Mouse (Mus musculus): ENCODE measurements around the gene Rest. TPM values are rescaled to one million over a fixed set of nuclear protein-coding genes. Genes with fewer than 3 reads are reported as not detected.
"Not testable (repeated sequence)": the region's sequence is repeated elsewhere in the genome, so short reads cannot be mapped to it uniquely, and the experiment has no call there.

Rest gene
- 23.7 and 30.8 TPM in 2 replicates for polyA plus RNA-seq (2016; fragmentation: Nextera tagmentation; extraction: Ambion mirVana)

DNA sequence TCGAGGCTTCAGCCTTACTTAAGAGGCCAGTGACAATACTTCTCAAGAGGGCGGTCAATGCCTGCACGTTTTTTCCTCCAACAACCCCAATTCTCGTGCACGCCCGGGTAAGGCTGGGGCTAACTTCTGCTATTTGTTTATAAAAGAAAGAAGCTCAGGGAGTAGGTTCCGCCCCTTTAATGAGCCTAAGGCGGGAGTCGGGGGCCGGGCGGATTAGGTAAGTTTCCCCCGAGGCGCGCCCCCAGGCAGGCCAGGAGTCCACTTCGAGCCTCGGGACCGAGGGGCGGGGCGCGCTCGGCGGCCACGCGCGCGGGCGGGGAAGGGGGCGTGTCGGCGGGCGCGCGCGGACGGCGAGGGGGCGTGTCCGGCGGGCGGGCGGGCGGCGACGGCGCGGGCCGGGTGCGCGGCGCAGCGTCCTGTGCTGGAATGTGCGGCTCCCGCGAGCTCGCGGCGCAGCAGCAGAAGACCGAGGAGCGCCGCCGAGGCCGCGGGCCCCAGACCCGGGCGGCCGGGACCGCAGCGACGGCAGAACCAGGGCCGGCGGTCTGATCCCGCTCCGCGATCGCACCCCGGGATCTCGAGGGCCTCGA is at the start of gene Rest:
Gene Rest, plus strand, starts transcription at position 411 of the 590 bp plus-strand sequence.
- H3K36me3 ChIP-seq = peaks cover 22% of the 10 kb centered on the region
- WGBS = 2% methylated on average over 74 of the region's 78 CpGs
- H3K4me3 ChIP-seq = peak within 1 kb of the TSS; percentile 96

GRCm38 (mm10) chr5:77217211-77217610 is 48.1 kb upstream of the Rest start:
- peak; percentile 81 for DNase-seq (ENCODE audit: low spot score)

More for the DNA sequence above, at the start of gene Rest:
- Histone ChIP-seq H3K27ac (peak within 1 kb of the TSS; percentile 98), H3K27me3 (ENCODE audit: insufficient read depth, poor library complexity, severe bottlenecking) (no peaks in the 10 kb centered on the region), H3K4me1 (peaks cover 9% of the 10 kb centered on the region), H3K9me3 (no peaks in the 10 kb centered on the region)
- DNase-seq (ENCODE audit: low spot score) = peak; percentile 92

GRCm38 (mm10) chr5:77217724-77218123 is 47.6 kb upstream of the Rest start:
- H3K27ac ChIP-seq = no peak overlapping the region
- DNase-seq (ENCODE audit: low spot score) = no peak
- peak overlapping the region; percentile 31; the same call in 1 of the 2 replicates for H3K4me3 ChIP-seq
- H3K4me1 ChIP-seq = 0 out of 2 replicates have a peak, but pooled peaks cover 3% of the 10 kb centered on the region
- H3K9me3 ChIP-seq = no peaks in the 10 kb centered on the region
- no peaks in the 10 kb centered on the region for H3K36me3 ChIP-seq
- H3K27me3 ChIP-seq (ENCODE audit: insufficient read depth, poor library complexity, severe bottlenecking) = no peaks in the 10 kb centered on the region
- WGBS = 14% methylated on average over 2 of the region's 2 CpGs

More at GRCm38 (mm10) chr5:77217211-77217610, 48.1 kb upstream of the Rest start:
- WGBS = 11% methylated on average over 9 of the region's 9 CpGs
- H3K27me3 ChIP-seq (ENCODE audit: insufficient read depth, poor library complexity, severe bottlenecking) = no peaks in the 10 kb centered on the region
- H3K4me3 ChIP-seq = peak overlapping the region; percentile 31; the same call in 1 of the 2 replicates
- H3K4me1 ChIP-seq = 0 out of 2 replicates have a peak, but pooled peaks cover 3% of the 10 kb centered on the region
- no peaks in the 10 kb centered on the region for H3K9me3 ChIP-seq
- H3K36me3 ChIP-seq = no peaks in the 10 kb centered on the region
- no peak overlapping the region for H3K27ac ChIP-seq

DNA sequence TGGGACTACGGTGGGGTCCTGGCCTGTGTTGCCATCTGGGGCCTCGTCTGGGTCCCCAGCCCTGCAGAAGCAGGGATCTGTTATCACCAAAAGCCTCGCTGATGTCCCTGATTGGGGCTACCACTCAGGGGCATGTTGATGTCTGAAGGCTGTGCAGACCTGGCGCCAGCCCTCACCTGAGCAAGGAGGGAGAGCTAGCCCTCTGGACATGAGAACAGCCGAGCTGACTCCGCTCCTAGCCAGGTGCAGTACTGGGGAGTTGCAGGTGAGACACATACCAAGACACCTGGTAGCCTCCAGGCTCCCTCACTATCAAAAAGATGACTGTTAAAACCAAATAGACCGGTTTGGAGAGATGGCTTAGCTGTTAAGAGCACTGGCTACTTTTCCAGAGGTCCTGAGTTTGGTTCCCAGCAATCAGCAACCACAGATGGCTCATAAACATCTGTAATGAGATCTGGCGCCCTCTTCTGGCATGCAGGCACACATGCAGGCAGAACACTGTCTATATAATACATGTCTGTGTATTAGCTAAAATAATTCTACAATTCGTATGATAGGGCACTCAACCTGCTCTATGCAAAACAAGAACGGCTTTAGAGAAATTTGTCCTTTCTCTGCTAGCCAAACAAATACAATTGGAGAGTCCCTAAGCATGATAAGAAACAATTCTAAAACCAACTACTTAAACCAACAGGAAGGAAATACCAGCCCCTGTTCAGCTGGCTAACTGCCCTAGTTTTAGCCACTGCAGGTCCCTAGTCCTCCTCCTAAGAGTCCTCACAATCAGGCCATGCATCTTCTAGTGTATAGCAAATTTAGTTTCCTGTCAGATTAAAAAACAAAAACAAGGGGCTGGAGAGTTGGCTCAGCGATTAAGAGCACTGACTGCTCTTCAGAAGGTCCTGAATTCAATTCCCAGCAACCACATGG is 42.0 kb upstream of the Rest start:
- no peak for DNase-seq (ENCODE audit: low spot score)
- Histone ChIP-seq H3K9me3 (no peaks in the 10 kb centered on the region), H3K27me3 (ENCODE audit: insufficient read depth, poor library complexity, severe bottlenecking) (no peaks in the 10 kb centered on the region), H3K27ac (no peak overlapping the region), H3K4me1 (peaks cover 3% of the 10 kb centered on the region; the same call in 1 of the 2 replicates), H3K4me3 (no peak overlapping the region), H3K36me3 (no peaks in the 10 kb centered on the region)
- WGBS = 65% methylated on average over 11 of the region's 11 CpGs

- no peaks in the 10 kb centered on the region for H3K36me3 ChIP-seq
- H3K9me3 ChIP-seq = no peaks in the 10 kb centered on the region
- no peak overlapping the region for H3K4me3 ChIP-seq
- no peak for DNase-seq (ENCODE audit: low spot score)
- 23% methylated on average over 1 of the region's 1 CpGs for WGBS
- H3K27me3 ChIP-seq (ENCODE audit: insufficient read depth, poor library complexity, severe bottlenecking) = no peaks in the 10 kb centered on the region
- no peak overlapping the region for H3K27ac ChIP-seq
- peaks cover 3% of the 10 kb centered on the region; the same call in 1 of the 2 replicates for H3K4me1 ChIP-seq
Observed at GRCm38 (mm10) chr5:77228986-77229385, 36.3 kb upstream of the Rest start.

DNA sequence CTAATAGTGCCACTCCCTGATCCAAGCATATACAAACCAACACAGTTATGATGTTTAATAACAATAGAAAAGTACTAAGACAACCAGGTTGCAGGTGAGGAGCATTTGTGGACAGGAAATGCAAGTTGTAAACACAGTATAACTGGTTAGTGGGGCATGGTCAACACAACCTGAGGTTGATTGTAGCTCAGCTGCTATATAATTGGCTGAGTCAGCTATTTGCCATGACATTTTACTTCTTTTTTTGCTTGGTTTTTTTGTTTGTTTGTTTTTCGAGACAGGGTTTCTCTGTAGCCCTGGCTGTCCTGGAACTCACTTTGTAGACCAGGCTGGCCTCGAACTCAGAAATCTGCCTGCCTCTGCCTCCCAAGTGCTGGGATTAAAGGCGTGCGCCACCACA is 33.4 kb upstream of the Rest start:
- H3K9me3 ChIP-seq; H3K4me3 ChIP-seq; H3K36me3 ChIP-seq; H3K27me3 ChIP-seq (ENCODE audit: insufficient read depth, poor library complexity, severe bottlenecking); H3K27ac ChIP-seq; H3K4me1 ChIP-seq; DNase-seq (ENCODE audit: low spot score): not testable (repeated sequence)
- WGBS = 88% methylated on average over 4 of the region's 4 CpGs

GRCm38 (mm10) chr5:77234921-77235320 is 30.4 kb upstream of the Rest start:
- no peaks in the 10 kb centered on the region for H3K36me3 ChIP-seq
- H3K27ac ChIP-seq = no peak overlapping the region
- H3K27me3 ChIP-seq (ENCODE audit: insufficient read depth, poor library complexity, severe bottlenecking) = no peaks in the 10 kb centered on the region
- H3K4me1 ChIP-seq = no peaks in the 10 kb centered on the region
- no peak overlapping the region for H3K4me3 ChIP-seq
- no peak for DNase-seq (ENCODE audit: low spot score)
- no peaks in the 10 kb centered on the region for H3K9me3 ChIP-seq
- WGBS = 40% methylated on average over 3 of the region's 3 CpGs

GRCm38 (mm10) chr5:77237104-77237503 is 28.2 kb upstream of the Rest start:
- Histone ChIP-seq H3K27me3 (ENCODE audit: insufficient read depth, poor library complexity, severe bottlenecking) (no peaks in the 10 kb centered on the region), H3K27ac (no peak overlapping the region), H3K9me3 (no peaks in the 10 kb centered on the region), H3K4me3 (no peak overlapping the region), H3K36me3 (no peaks in the 10 kb centered on the region), H3K4me1 (no peaks in the 10 kb centered on the region)
- no peak for DNase-seq (ENCODE audit: low spot score)
- WGBS = 58% methylated on average over 2 of the region's 2 CpGs

- H3K9me3 ChIP-seq = no peaks in the 10 kb centered on the region
- H3K4me1 ChIP-seq = peaks cover 8% of the 10 kb centered on the region; the same call in 1 of the 2 replicates
- H3K27ac ChIP-seq = no peak overlapping the region
- H3K4me3 ChIP-seq = no peak overlapping the region
- WGBS = 70% methylated on average over 8 of the region's 8 CpGs
- H3K27me3 ChIP-seq (ENCODE audit: insufficient read depth, poor library complexity, severe bottlenecking) = no peaks in the 10 kb centered on the region
- DNase-seq (ENCODE audit: low spot score) = no peak
- H3K36me3 ChIP-seq = no peaks in the 10 kb centered on the region
Observed at GRCm38 (mm10) chr5:77244331-77244987, 20.8 kb upstream of the Rest start.

DNA sequence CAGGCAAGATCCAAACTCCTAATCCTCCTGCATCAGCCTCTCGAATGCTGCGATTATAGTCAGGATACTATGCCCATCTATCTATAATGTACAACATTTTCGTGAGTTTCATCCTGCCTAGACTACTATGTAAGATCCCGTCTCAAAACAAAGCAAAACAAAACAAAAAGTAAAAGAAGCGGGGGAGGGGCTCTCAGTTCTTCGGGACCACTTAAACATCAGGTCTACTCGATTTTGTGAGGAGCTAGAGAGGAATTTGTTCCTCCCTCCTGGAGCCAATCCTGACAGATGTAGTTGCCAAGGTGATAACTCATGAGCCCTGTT is 19.9 kb upstream of the Rest start:
- no peaks in the 10 kb centered on the region for H3K27me3 ChIP-seq (ENCODE audit: insufficient read depth, poor library complexity, severe bottlenecking)
- no peaks in the 10 kb centered on the region for H3K9me3 ChIP-seq
- 42% methylated on average over 7 of the region's 7 CpGs for WGBS
- H3K4me1 ChIP-seq = peaks cover 8% of the 10 kb centered on the region; the same call in 1 of the 2 replicates
- no peaks in the 10 kb centered on the region for H3K36me3 ChIP-seq
- H3K27ac ChIP-seq = no peak overlapping the region
- no peak for DNase-seq (ENCODE audit: low spot score)
- H3K4me3 ChIP-seq = peak overlapping the region; percentile 36

GRCm38 (mm10) chr5:77245787-77246671 is 19.3 kb upstream of the Rest start:
- Histone ChIP-seq H3K4me1 (peaks cover 8% of the 10 kb centered on the region; the same call in 1 of the 2 replicates), H3K9me3 (no peaks in the 10 kb centered on the region), H3K4me3 (peak overlapping the region; percentile 36), H3K27ac (0 out of 2 replicates have a peak overlapping the region, but pooled peaks have one; percentile 3), H3K36me3 (no peaks in the 10 kb centered on the region), H3K27me3 (ENCODE audit: insufficient read depth, poor library complexity, severe bottlenecking) (no peaks in the 10 kb centered on the region)
- WGBS = 37% methylated on average over 26 of the region's 26 CpGs
- no peak for DNase-seq (ENCODE audit: low spot score)

DNA sequence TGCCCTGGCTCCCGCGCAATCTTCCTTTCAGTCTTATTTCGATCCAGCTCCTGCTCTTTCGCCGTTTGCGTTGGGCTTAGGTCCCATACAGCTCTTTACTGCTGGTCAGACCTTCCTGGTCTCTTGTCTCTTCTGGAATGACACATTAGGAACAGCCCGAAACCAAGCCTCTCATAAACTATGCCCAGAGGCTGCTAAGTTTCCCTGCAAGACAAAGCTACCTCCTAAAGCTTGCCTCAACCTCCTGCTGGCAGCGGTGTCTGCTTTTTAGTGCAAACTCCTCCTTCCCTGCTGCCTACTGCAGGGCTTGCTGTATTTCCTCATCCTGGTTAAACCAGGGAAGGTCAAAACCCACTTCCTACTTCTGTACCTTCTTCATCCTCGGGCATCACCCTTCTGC is 15.2 kb upstream of the Rest start:
- Histone ChIP-seq H3K4me1 (peaks cover 8% of the 10 kb centered on the region; the same call in 1 of the 2 replicates), H3K9me3 (no peaks in the 10 kb centered on the region), H3K4me3 (no peak overlapping the region), H3K27ac (no peak overlapping the region), H3K36me3 (no peaks in the 10 kb centered on the region), H3K27me3 (ENCODE audit: insufficient read depth, poor library complexity, severe bottlenecking) (no peaks in the 10 kb centered on the region)
- WGBS = 67% methylated on average over 9 of the region's 9 CpGs
- no peak for DNase-seq (ENCODE audit: low spot score)

Measured in heart, embryonic 10.5 days (tissue).